Comparison of ENCODE assay signal across 13 mouse cellular contexts in the genomic region with DNA sequence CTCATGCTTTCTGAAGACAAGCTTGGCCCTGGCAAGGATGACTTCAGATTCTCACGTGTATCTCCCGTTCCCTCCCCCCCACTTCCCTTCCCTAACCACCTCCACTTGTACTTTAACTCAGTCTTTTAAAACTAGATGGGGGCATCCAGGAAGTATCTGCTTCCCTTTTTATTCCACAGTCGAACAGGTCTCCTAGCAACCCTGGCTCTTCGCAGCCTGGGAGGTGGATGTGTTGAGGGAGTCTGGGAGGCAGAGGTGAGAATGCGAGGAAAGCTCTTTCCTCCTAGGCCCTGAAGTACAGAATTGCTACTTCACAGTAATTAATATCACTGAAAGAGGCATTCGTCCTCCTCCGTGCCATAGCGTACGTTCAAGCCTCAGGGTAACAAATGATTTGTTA. TPM values are rescaled to one million over a fixed set of nuclear protein-coding genes. Genes with fewer than 3 reads are reported as not detected.
A peak's percentile ranks its signal among the peaks of the same experiment; 100 is the strongest.
DNase-seq lines count a peak whose midpoint lies in the region.
"Had no signal": no experiment of that assay in that cellular context is flagged by ENCODE, and none has a peak within 500 bp of the region (broad histone marks: within the 10 kb centered on the region; RNA-seq: fewer than 3 reads in every experiment).

No protein-coding gene starts in this region.

- peak; percentile 43 for DNase-seq in layer of hippocampus, adult 9-11 months
- DNase-seq in layer of hippocampus, postnatal 14 days (ENCODE audit: low spot score in 2 of 2), result no peak
- DNase-seq in frontal cortex, postnatal 10 days (ENCODE audit: low spot score in 2 of 2), result peak; percentile 36 to 54
- peak; percentile 49 to 58 for DNase-seq in left cerebral cortex, postnatal 36 days (ENCODE audit: low spot score in 2 of 2)
- DNase-seq in telencephalon, adult 2 months (ENCODE audit: low read depth, low spot score), result peak; percentile 95
- DNase-seq in thymus, postnatal 10 days (ENCODE audit: low spot score in 2 of 2), result no peak
- DNase-seq in MN1 (ENCODE audit: low spot score), result no peak
- DNase-seq: adrenal gland, adult 2 months; cerebellum, postnatal 36 days; gastrocnemius, postnatal 25 days; liver, embryonic 13.5 days; lung, postnatal 36 days; thymus, postnatal 4 days had no signal

- intact Hi-C loops in left cerebral cortex, postnatal 36 days (cut with DNase I), result loop anchor here (1.0 to 5.0 kb wide), 2 partner anchors 36 to 188 kb away; a partner anchor contains a TSS

RNA-seq across cellular contexts. Expression of a gene that starts 18.4 kb away (rescaled TPM):
- 10 to 100 TPM; 58.6 to 61.6 TPM for total RNA-seq in layer of hippocampus, postnatal 14 days (2021)
- total RNA-seq in left cerebral cortex, postnatal 36 days (2021), result 10 to 100 TPM; 67.6 to 79.7 TPM

Comparison
In these comparisons a context has a peak if more than half of its experiments do, and no peak if none do; other contexts are left out.
1. DNase-seq: peak in layer of hippocampus, adult 9-11 months (single experiment), frontal cortex, postnatal 10 days (2 of 2), left cerebral cortex, postnatal 36 days (2 of 2) and telencephalon, adult 2 months (single experiment); none in layer of hippocampus, postnatal 14 days (0 of 2), thymus, postnatal 10 days (0 of 2) and MN1 (single experiment).